Mouse (Mus musculus) embryonic facial prominence, embryonic 15.5 days (tissue): ENCODE data around the gene Mum1. TPM values are rescaled to one million over a fixed set of nuclear protein-coding genes. Genes with fewer than 3 reads are reported as not detected.

Source experiments
- ATAC-seq: fragments of 200-750 bp; cut with Nextera tagmentation; 2 replicates; pipeline ENCODE4 v1.8.0; 2017; ENCODE audit warnings: low read depth, moderate TSS enrichment; ENCODE audit not compliant: insufficient number of reproducible peaks, low FRiP score, low TSS enrichment
- H3K27ac ChIP-seq: fragments of 300-500 bp; sonication (generic); replicated peaks from 2 replicates; pipeline ENCODE4 v1.5.1; 2015; ENCODE audit warnings: mild to moderate bottlenecking, inconsistent platforms
- H3K27me3 ChIP-seq: fragments of 300-500 bp; sonication (generic); 2 replicates; pipeline ENCODE4 v1.6.1; 2015; ENCODE audit warnings: inconsistent platforms
- H3K36me3 ChIP-seq: fragments of 300-500 bp; sonication (generic); 2 replicates; pipeline ENCODE4 v1.6.1; 2015; ENCODE audit warnings: mild to moderate bottlenecking, inconsistent platforms
- H3K4me1 ChIP-seq: fragments of 300-500 bp; sonication (generic); 2 replicates; pipeline ENCODE4 v1.6.1; 2015; ENCODE audit warnings: inconsistent platforms
- H3K4me2 ChIP-seq: fragments of 300-500 bp; sonication (generic); replicated peaks from 2 replicates; pipeline ENCODE4 v1.6.1; 2015; ENCODE audit warnings: mild to moderate bottlenecking, inconsistent platforms
- H3K4me3 ChIP-seq: fragments of 300-500 bp; sonication (generic); replicated peaks from 2 replicates; pipeline ENCODE4 v1.5.1; 2015; ENCODE audit warnings: mild to moderate bottlenecking, inconsistent platforms
- H3K9ac ChIP-seq: fragments of 300-500 bp; sonication (generic); 2 replicates; pipeline ENCODE4 v1.6.1; 2015; ENCODE audit warnings: inconsistent platforms
- H3K9me3 ChIP-seq: fragments of 300-500 bp; sonication (generic); replicated peaks from 2 replicates; pipeline ENCODE4 v1.6.1; 2016; ENCODE audit warnings: inconsistent platforms
- WGBS: fragments of 180-500 bp; shearing (Covaris S2); methylation state at CpG from one replicate; pipeline ENCODE4 v1.1.7; 2015; 5-methylcytosine and 5-hydroxymethylcytosine counted together
- polyA plus RNA-seq: library from polyadenylated mRNA; unstranded; fragments of >200 nt; fragmentation: Nextera tagmentation; extraction: Ambion mirVana; gene quantifications from 2 replicates; pipeline ENCODE4 v1.2.1, GENCODE M21; 2015

Gene Mum1
- polyA plus RNA-seq, 1 experiment from 2014 or later = 75.2 TPM

GRCm38 (mm10) chr10:80190491-80191051 is 35.7 kb upstream of the Mum1 start:
- Histone ChIP-seq H3K9ac (peak overlapping the region; percentile 21; the same call in 1 of the 2 replicates), H3K27ac (no peak overlapping the region), H3K4me1 (peaks cover 20% of the 10 kb centered on the region), H3K27me3 (peaks cover 27% of the 10 kb centered on the region), H3K4me2 (peak overlapping the region; percentile 78), H3K36me3 (peaks cover 21% of the 10 kb centered on the region; the same call in 1 of the 2 replicates), H3K4me3 (peak overlapping the region; percentile 47), H3K9me3 (no peaks in the 10 kb centered on the region)
- ATAC-seq = no peak
- 2% methylated on average over 44 of the region's 48 CpGs for WGBS

DNA sequence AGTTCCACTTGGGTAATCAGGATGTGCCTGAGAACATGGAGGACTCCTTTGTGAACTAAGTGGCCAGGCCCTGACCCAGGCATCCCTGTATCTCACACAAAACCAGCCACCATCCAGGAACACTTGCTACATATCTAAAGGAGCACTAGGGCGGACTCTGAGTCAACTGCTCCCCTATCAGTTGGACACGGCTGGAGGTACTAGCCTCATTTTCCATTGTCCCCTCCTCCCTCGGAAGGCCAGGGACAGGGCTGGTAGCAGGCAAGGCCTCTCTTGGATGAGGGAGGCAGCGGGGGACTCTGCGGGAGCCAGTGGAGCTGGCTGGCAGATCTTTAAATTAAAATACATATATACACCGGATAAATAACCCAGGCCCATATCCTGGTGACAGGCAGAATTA is 32.3 kb upstream of the Mum1 start:
- Histone ChIP-seq H3K36me3 (peaks cover 1% of the 10 kb centered on the region; the same call in 1 of the 2 replicates), H3K27ac (no peak overlapping the region), H3K9ac (no peak overlapping the region), H3K4me3 (no peak overlapping the region), H3K27me3 (peaks cover 19% of the 10 kb centered on the region), H3K4me1 (peaks cover 15% of the 10 kb centered on the region), H3K4me2 (no peak overlapping the region), H3K9me3 (no peaks in the 10 kb centered on the region)
- WGBS = 82% methylated on average over 6 of the region's 6 CpGs
- ATAC-seq = no peak

DNA sequence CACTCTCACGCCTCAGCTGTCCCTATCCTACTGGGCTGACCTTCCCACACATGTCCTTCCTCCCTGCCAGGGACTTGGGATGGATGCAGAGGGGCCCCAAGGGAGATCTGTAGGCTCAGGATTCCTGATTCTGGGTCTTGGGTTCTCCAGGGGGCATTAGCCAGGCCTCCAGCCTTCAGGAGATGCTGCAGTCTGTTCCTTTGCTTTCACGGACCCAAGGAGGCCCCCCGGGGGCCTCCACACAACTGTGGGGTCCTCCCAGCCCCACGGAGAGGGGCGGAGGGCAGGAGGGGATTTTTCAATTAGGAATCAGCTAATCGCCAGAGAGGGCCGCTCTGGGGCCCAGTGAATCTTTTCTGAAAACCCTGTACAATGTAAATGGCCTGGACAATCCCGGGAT is 31.8 kb upstream of the Mum1 start:
- WGBS = 43% methylated on average over 8 of the region's 8 CpGs
- no peaks in the 10 kb centered on the region for H3K36me3 ChIP-seq
- no peak overlapping the region for H3K4me3 ChIP-seq
- no peak for ATAC-seq
- H3K9ac ChIP-seq = no peak overlapping the region
- H3K4me2 ChIP-seq = no peak overlapping the region
- peaks cover 15% of the 10 kb centered on the region for H3K4me1 ChIP-seq
- peaks cover 15% of the 10 kb centered on the region for H3K27me3 ChIP-seq
- H3K27ac ChIP-seq = no peak overlapping the region
- H3K9me3 ChIP-seq = no peaks in the 10 kb centered on the region

DNA sequence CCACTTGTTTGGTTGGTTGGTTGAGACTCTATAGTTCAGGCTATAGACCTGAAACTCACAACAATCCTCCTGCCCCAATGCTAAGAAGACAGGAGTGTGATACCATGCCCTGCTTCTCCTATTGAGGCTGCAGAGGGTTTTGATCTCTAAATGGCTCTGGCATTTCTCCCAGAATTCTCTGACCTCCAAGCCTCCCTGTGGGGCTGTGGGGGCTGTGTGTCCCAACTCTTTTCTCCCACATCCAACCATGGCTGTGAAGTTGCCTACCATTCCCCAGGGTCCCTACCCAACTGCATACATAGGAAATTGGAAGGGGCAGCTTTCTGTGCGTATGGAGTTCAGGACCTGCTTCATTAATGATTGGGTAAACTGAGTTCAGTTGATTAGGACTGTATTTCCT is 30.1 kb upstream of the Mum1 start:
- Histone ChIP-seq H3K4me2 (no peak overlapping the region), H3K9ac (no peak overlapping the region), H3K27me3 (no peaks in the 10 kb centered on the region; the same call in none of the 2 replicates), H3K9me3 (no peaks in the 10 kb centered on the region), H3K4me1 (no peaks in the 10 kb centered on the region), H3K4me3 (no peak overlapping the region), H3K27ac (no peak overlapping the region), H3K36me3 (no peaks in the 10 kb centered on the region)
- 82% methylated on average over 1 of the region's 1 CpGs for WGBS
- no peak for ATAC-seq

GRCm38 (mm10) chr10:80196778-80197581 is 29.3 kb upstream of the Mum1 start:
- H3K27ac ChIP-seq = no peak overlapping the region
- H3K4me2 ChIP-seq = no peak overlapping the region
- H3K4me3 ChIP-seq = no peak overlapping the region
- H3K4me1 ChIP-seq = no peaks in the 10 kb centered on the region
- WGBS = 54% methylated on average over 33 of the region's 33 CpGs
- H3K27me3 ChIP-seq = no peaks in the 10 kb centered on the region; the same call in none of the 2 replicates
- ATAC-seq = no peak
- no peaks in the 10 kb centered on the region for H3K9me3 ChIP-seq
- H3K36me3 ChIP-seq = no peaks in the 10 kb centered on the region
- H3K9ac ChIP-seq = no peak overlapping the region

DNA sequence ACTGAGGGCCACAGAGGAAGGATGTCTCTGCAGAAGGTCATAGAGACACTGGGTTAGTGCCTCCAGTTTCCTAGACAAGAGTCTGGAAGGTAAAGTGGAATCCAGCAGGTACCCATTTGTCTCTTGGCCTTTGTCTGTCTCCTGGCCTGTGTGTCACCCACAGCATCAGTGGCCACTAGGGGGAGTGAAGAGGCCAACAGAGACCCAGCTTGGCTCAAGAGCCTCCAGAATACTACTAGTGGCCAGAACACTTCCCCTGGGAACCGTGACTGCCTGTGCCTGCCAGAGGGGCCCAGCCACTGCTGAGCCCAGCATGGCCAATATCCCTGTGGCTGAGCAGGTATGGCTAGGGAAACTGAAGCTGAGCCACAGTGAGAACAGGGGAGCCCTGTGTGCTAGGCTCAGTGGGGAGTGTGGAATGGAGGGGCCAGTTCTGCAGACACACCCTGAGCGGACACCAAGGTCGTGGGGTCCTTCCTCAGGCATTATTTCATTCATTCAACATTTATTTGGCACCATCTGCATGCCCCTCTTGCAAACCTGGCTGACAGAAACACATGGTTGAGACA is 26.7 kb upstream of the Mum1 start:
- WGBS = 54% methylated on average over 3 of the region's 3 CpGs
- H3K4me3 ChIP-seq = no peak overlapping the region
- no peaks in the 10 kb centered on the region; the same call in 1 of the 2 replicates for H3K27me3 ChIP-seq
- H3K4me2 ChIP-seq = no peak overlapping the region
- H3K27ac ChIP-seq = no peak overlapping the region
- H3K9ac ChIP-seq = no peak overlapping the region
- H3K9me3 ChIP-seq = no peaks in the 10 kb centered on the region
- 0 out of 2 replicates have a peak, but pooled peaks cover 3% of the 10 kb centered on the region for H3K4me1 ChIP-seq
- ATAC-seq = peak; percentile 83
- H3K36me3 ChIP-seq = no peaks in the 10 kb centered on the region

- H3K27me3 ChIP-seq = no peaks in the 10 kb centered on the region; the same call in 1 of the 2 replicates
- ATAC-seq = no peak
- 62% methylated on average over 6 of the region's 6 CpGs for WGBS
Measured at GRCm38 (mm10) chr10:80200485-80200884, 25.7 kb upstream of the Mum1 start.

DNA sequence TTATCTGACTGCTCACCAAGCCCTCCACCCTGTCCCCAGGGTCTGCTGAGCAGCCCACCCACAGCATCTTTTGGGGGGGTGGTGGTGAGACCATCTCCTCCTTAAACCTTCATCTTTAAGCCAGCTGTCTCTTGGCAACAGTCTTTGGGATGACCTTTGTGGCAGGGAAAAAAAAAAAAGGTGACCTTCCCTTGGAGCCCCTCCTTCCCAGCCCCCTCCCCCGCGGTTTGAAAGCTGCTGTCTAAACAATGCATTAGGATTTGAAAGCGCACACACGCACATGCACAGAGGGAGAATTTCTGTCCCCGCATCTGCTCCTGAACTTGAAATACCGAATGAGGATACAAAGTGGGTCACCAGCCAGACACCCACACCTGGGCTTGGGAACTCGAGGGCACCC is 22.2 kb upstream of the Mum1 start:
- Histone ChIP-seq H3K27ac (no peak overlapping the region), H3K4me2 (no peak overlapping the region), H3K27me3 (no peaks in the 10 kb centered on the region), H3K9ac (no peak overlapping the region), H3K9me3 (no peaks in the 10 kb centered on the region), H3K36me3 (no peaks in the 10 kb centered on the region), H3K4me1 (peaks cover 8% of the 10 kb centered on the region), H3K4me3 (no peak overlapping the region)
- WGBS = 26% methylated on average over 7 of the region's 7 CpGs
- no peak for ATAC-seq

More at GRCm38 (mm10) chr10:80200485-80200884, 25.7 kb upstream of the Mum1 start:
- Histone ChIP-seq H3K9ac (no peak overlapping the region), H3K4me1 (0 out of 2 replicates have a peak, but pooled peaks cover 3% of the 10 kb centered on the region), H3K27ac (no peak overlapping the region), H3K36me3 (no peaks in the 10 kb centered on the region), H3K4me2 (no peak overlapping the region), H3K4me3 (no peak overlapping the region), H3K9me3 (no peaks in the 10 kb centered on the region)

DNA sequence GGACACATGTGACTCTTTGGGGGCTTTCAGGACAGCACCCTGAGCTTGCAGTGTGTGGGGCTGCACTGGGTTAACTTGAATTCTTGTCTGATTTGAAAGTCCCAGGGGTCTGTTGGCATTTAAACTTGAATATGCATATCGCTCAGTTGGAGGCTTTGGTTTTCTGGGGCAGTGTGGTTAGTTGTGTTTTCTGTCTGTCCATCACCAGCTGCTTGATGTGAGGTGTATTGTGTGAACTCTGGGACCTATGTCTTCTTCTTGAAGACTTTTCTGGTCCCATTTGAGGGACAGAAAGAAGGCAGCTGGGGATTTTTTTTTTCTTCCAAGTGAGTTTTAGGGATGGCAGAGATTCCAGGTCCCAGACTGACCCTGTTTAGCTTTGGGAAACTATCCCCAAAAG is 19.0 kb upstream of the Mum1 start:
- Histone ChIP-seq H3K9ac (no peak overlapping the region), H3K27ac (no peak overlapping the region), H3K36me3 (no peaks in the 10 kb centered on the region), H3K4me3 (no peak overlapping the region), H3K27me3 (no peaks in the 10 kb centered on the region), H3K4me2 (no peak overlapping the region), H3K4me1 (peaks cover 9% of the 10 kb centered on the region), H3K9me3 (no peaks in the 10 kb centered on the region)
- no peak for ATAC-seq
- WGBS = 51% methylated on average over 1 of the region's 1 CpGs

- H3K4me2 ChIP-seq = no peak overlapping the region
- H3K36me3 ChIP-seq = no peaks in the 10 kb centered on the region
- no peaks in the 10 kb centered on the region for H3K9me3 ChIP-seq
- no peak overlapping the region for H3K4me3 ChIP-seq
- H3K27ac ChIP-seq = no peak overlapping the region
- peaks cover 9% of the 10 kb centered on the region for H3K4me1 ChIP-seq
- no peak overlapping the region for H3K9ac ChIP-seq
- no peaks in the 10 kb centered on the region for H3K27me3 ChIP-seq
- no peak for ATAC-seq
- WGBS = 58% methylated on average over 10 of the region's 10 CpGs
Measured at GRCm38 (mm10) chr10:80207676-80208075, 18.6 kb upstream of the Mum1 start.

GRCm38 (mm10) chr10:80208248-80208647 is 18.0 kb upstream of the Mum1 start:
- WGBS = 61% methylated on average over 4 of the region's 4 CpGs
- no peak for ATAC-seq
- Histone ChIP-seq H3K9ac (no peak overlapping the region), H3K4me3 (no peak overlapping the region), H3K4me1 (peaks cover 9% of the 10 kb centered on the region), H3K27ac (no peak overlapping the region), H3K4me2 (no peak overlapping the region), H3K36me3 (no peaks in the 10 kb centered on the region), H3K9me3 (no peaks in the 10 kb centered on the region), H3K27me3 (no peaks in the 10 kb centered on the region)
